Mouse (Mus musculus): ENCODE results near the gene Tgm3. TPM values are rescaled to one million over a fixed set of nuclear protein-coding genes. Genes with fewer than 3 reads are reported as not detected.

The Tgm3 gene
- not detected in 4 replicates for total RNA-seq (2023; ENCODE audit: inconsistent age)

DNA sequence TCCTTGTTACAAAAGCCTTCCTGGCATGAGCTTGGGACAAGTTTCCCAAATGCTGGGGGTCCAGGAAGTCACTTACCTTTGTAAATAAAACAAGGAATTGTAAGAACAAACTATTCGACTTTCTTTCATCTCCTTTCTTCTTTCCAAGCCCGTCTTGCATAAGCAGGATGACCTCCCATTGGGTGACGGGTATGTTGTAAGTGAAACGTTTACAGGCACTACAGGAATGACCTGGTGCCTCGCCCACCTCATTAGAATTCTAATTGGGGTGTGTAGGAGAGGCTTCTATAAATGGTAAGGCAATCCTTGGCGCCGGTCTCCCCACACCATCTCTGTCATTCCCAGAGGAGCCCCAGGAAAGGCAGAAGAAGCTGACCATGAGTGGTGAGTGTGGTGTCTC lies at the start of gene Tgm3:
Gene Tgm3, plus strand, starts transcription at position 324 of the 400 bp plus-strand sequence.

Other genes starting within 250 kb of the Tgm3 start
- 17.3 to 19.4 TPM (median 18.3 TPM) in 4 replicates for gene Stk35, start 211.8 kb upstream of the Tgm3 start, total RNA-seq (2023; ENCODE audit: inconsistent age)
- gene Tgm6, start 100.1 kb downstream of the Tgm3 start, total RNA-seq (2023; ENCODE audit: inconsistent age): 0.16 TPM in 1 of 4 replicates, not detected in the others
- 171 to 185 TPM (median 174 TPM) in 4 replicates for gene Snrpb, start 167.1 kb downstream of the Tgm3 start, total RNA-seq (2023; ENCODE audit: inconsistent age)
- not detected in 4 replicates for gene Tmc2, start 182.8 kb downstream of the Tgm3 start, total RNA-seq (2023; ENCODE audit: inconsistent age)

Data from B cell, adult (primary cell).